ENCODE assay signal across 9 mouse cellular contexts in genomic region chr1:134344005-134344950, GRCm38 (mm10). TPM values are rescaled to one million over a fixed set of nuclear protein-coding genes. Genes with fewer than 3 reads are reported as not detected.
DNase-seq lines count a peak whose midpoint lies in the region; ATAC-seq and TF ChIP-seq lines count a peak whose summit lies in the region.
"Had no signal": no experiment of that assay in that cellular context is flagged by ENCODE, and none has a peak within 500 bp of the region (broad histone marks: within the 10 kb centered on the region; RNA-seq: fewer than 3 reads in every experiment).

No protein-coding gene starts in this region.

- H3K36me3 ChIP-seq in heart, adult 2 months (ENCODE audit: control insufficient read depth, insufficient read depth, low read length) = peaks cover 4% of the 10 kb centered on the region
- peaks cover 4% of the 10 kb centered on the region; the same call in 1 of the 2 replicates for H3K36me3 ChIP-seq in midbrain, embryonic 11.5 days (ENCODE audit: control insufficient read depth, insufficient read depth, low read length)

- no peaks in the 10 kb centered on the region for H3K79me2 ChIP-seq in heart, adult 2 months (replicated peaks; ENCODE audit: control insufficient read depth, insufficient read depth, low read length)

- H3K27me3 ChIP-seq in heart, adult 2 months (ENCODE audit: control insufficient read depth, insufficient read depth, low read length) = no peaks in the 10 kb centered on the region
- no peaks in the 10 kb centered on the region for H3K27me3 ChIP-seq in midbrain, embryonic 11.5 days (ENCODE audit: control insufficient read depth, insufficient read depth, low read length)

- no peak overlapping the region for H3K27ac ChIP-seq in heart, adult 2 months
- H3K27ac ChIP-seq in midbrain, embryonic 11.5 days (ENCODE audit: low read depth, low read length) = no peak overlapping the region

- peak overlapping the region; percentile 80 for H3K4me2 ChIP-seq in midbrain, embryonic 11.5 days

- peak; percentile 53 for DNase-seq in adrenal gland, adult 8-10 months
- DNase-seq in embryo, embryonic 11.5 days (ENCODE audit: low read depth, low spot score) = peak; percentile 83
- peak; percentile 54 to 59 for DNase-seq in heart, adult 2 months
- DNase-seq in kidney, adult 18-20 months = peak; percentile 59
- peak; percentile 92 for DNase-seq in left cerebral cortex, postnatal 4 days
- DNase-seq in midbrain, embryonic 11.5 days (ENCODE audit: low spot score, missing footprints) = peak; percentile 99
- DNase-seq in right cerebral cortex, postnatal 36 days (ENCODE audit: low spot score in 2 of 2) = peak; percentile 78 to 86
- DNase-seq in urinary bladder, postnatal 36 days (ENCODE audit: low spot score in 2 of 2) = peak; percentile 74 to 82

- intact Hi-C loops in heart, adult 2 months (cut with DNase I) = no loop called here
- intact Hi-C loops in left cerebral cortex, postnatal 4 days (cut with DNase I) = no loop called here

- H3K9me3 ChIP-seq in midbrain, embryonic 11.5 days (ENCODE audit: control insufficient read depth, low read length) = no peaks in the 10 kb centered on the region

- no peak for TF ChIP-seq POLR2A in heart, adult 2 months (IDR thresholded peaks at IDR 0.05; ENCODE audit: insufficient read depth, low read depth, low read length)

- no peak overlapping the region for H3K4me3 ChIP-seq in heart, adult 2 months
- peak overlapping the region; percentile 40 for H3K4me3 ChIP-seq in midbrain, embryonic 11.5 days (ENCODE audit: low read depth, low read length)

- no peak for TF ChIP-seq EP300 in heart, adult 2 months (IDR thresholded peaks at IDR 0.05; ENCODE audit: insufficient read depth, low read depth, low read length)

- WGBS in heart, adult 2 months = 8% methylated on average over 54 of the region's 54 CpGs
- under 1% methylated on average over 52 of the region's 54 CpGs for WGBS in midbrain, embryonic 11.5 days

- ATAC-seq in midbrain, embryonic 11.5 days (ENCODE audit: low FRiP score) = peak; percentile 96

- no peak overlapping the region for H3K9ac ChIP-seq in heart, adult 2 months (ENCODE audit: low read depth, low read length)
- H3K9ac ChIP-seq in midbrain, embryonic 11.5 days (ENCODE audit: low read length) = peak overlapping the region; percentile 59

- no peaks in the 10 kb centered on the region; the same call in 1 of the 2 replicates for H3K4me1 ChIP-seq in heart, adult 2 months (ENCODE audit: control insufficient read depth, insufficient read depth, low read length)
- peaks cover 9% of the 10 kb centered on the region for H3K4me1 ChIP-seq in midbrain, embryonic 11.5 days (ENCODE audit: control insufficient read depth, insufficient read depth, low read length)

- no peak for TF ChIP-seq CTCF in heart, adult 2 months (IDR thresholded peaks at IDR 0.05)

RNA-seq across cellular contexts. Expression of gene Ppfia4, which starts 11.6 kb away (rescaled TPM):
- total RNA-seq in adrenal gland, adult 8-10 months (2022) = 1 to 10 TPM; 1.6 to 2.6 (median 2.0) TPM
- under 1 TPM; 0.80 to 0.94 TPM for total RNA-seq in heart, adult 2 months (2021)
- polyA plus RNA-seq in heart, adult 2 months (2012; rRNA removed) = 4.4 and 4.9 TPM in 2 replicates
- 10 to 100 TPM; 62.6 to 72.1 TPM for total RNA-seq in left cerebral cortex, postnatal 4 days (2021)
- polyA plus RNA-seq in midbrain, embryonic 11.5 days (2014; fragmentation: Nextera tagmentation; extraction: Ambion mirVana) = 1.9 and 2.6 TPM in 2 replicates

RNA-seq across cellular contexts. Expression of gene Tmem183a, which starts 17.5 kb away (rescaled TPM):
- 10 to 100 TPM; 39.2 to 61.6 (median 49.4) TPM for total RNA-seq in adrenal gland, adult 8-10 months (2022)
- 10 to 100 TPM; 17.8 to 18.7 TPM for total RNA-seq in heart, adult 2 months (2021)
- 22.9 and 45.8 TPM in 2 replicates for polyA plus RNA-seq in heart, adult 2 months (2012; rRNA removed)
- 100 to 1,000 TPM; 110 to 122 TPM for total RNA-seq in left cerebral cortex, postnatal 4 days (2021)
- 128 and 137 TPM in 2 replicates for polyA plus RNA-seq in midbrain, embryonic 11.5 days (2014; fragmentation: Nextera tagmentation; extraction: Ambion mirVana)

RNA-seq across cellular contexts. Expression of gene 4933406M09Rik, which starts 41.5 kb away (rescaled TPM):
- not detected for total RNA-seq in adrenal gland, adult 8-10 months (2022)
- not detected for total RNA-seq in heart, adult 2 months (2021)
- polyA plus RNA-seq in heart, adult 2 months (2012; rRNA removed) = not detected in 2 replicates
- not detected for total RNA-seq in left cerebral cortex, postnatal 4 days (2021)
- polyA plus RNA-seq in midbrain, embryonic 11.5 days (2014; fragmentation: Nextera tagmentation; extraction: Ambion mirVana) = not detected in 2 replicates
- total RNA-seq: gastrocnemius, postnatal 36 days had no signal

RNA-seq across cellular contexts. Expression of gene Myog, which starts 54.5 kb away (rescaled TPM):
- not detected for total RNA-seq in adrenal gland, adult 8-10 months (2022)
- not detected for total RNA-seq in heart, adult 2 months (2021)
- not detected in 2 replicates for polyA plus RNA-seq in heart, adult 2 months (2012; rRNA removed)
- total RNA-seq in left cerebral cortex, postnatal 4 days (2021) = not detected
- not detected in 2 replicates for polyA plus RNA-seq in midbrain, embryonic 11.5 days (2014; fragmentation: Nextera tagmentation; extraction: Ambion mirVana)

Comparison
In these comparisons a context has a peak if more than half of its experiments do, and no peak if none do; other contexts are left out.
1. RNA of gene Ppfia4, which starts 11.6 kb away (total RNA-seq): 62.6 to 72.1 TPM in left cerebral cortex, postnatal 4 days; 1.6 to 2.6 TPM in adrenal gland, adult 8-10 months and 0.80 to 0.94 TPM in heart, adult 2 months; every median in the first group is over 10 times any median in the second.
2. Peak in every context shown above with its lines, with median percentiles within 50 percentile points of each other: DNase-seq.